Mouse (Mus musculus) megakaryocyte progenitor cell, adult 5-6 weeks (primary cell): ENCODE measurements around the gene Tyk2. TPM values are rescaled to one million over a fixed set of nuclear protein-coding genes. Genes with fewer than 3 reads are reported as not detected.
A peak's percentile ranks its signal among the peaks of the same experiment; 100 is the strongest.

ENCODE experiments used
- ATAC-seq: replicated peaks from 2 replicates; pipeline ENCODE4 v1.8.0; 2016; ENCODE audit warnings: mild to moderate bottlenecking, moderate TSS enrichment, inconsistent platforms; ENCODE audit not compliant: poor library complexity
- total RNA-seq, 2 experiments: library from RNA; stranded (forward) in 1 of 2; stranded (reverse) in 1 of 2; fragments of 157-497, 149-512 nt in 1 of 2; fragments of 200-1000 nt in 1 of 2; gene quantifications; 2 replicates each; pipeline versions ENCODE4 v1.2.3 to v1.2.4; 2015 to 2017

The Tyk2 gene
- total RNA-seq (2015) = 12.0 and 12.5 TPM in 2 replicates
- 16.7 and 17.9 TPM in 2 replicates for total RNA-seq (2017)

GRCm38 (mm10) chr9:21131059-21131956 is at the start of gene Tyk2:
Gene Tyk2, minus strand, starts transcription at chr9:21131243.
- peak; percentile 87 for ATAC-seq

DNA sequence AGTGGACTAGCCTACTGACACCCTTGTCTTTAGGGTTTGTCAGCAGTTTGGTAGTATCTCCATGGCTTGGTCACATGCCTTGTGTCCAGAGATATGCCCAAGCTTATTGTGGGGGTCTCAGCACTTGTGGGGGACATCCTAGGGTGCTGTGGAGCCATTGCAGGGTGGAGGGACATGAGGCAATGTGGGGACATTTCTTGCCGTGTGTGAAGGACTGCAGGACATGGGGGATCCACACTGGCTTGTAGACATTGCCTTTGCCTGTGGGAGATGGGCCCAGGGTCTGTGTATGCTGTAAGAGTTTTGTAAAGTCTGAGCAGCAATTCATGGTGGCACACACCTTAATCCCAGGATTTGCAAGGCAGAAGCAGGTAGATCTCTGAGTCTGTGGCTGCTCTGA is 49.8 kb upstream of the Tyk2 start:
- no peak for ATAC-seq

DNA sequence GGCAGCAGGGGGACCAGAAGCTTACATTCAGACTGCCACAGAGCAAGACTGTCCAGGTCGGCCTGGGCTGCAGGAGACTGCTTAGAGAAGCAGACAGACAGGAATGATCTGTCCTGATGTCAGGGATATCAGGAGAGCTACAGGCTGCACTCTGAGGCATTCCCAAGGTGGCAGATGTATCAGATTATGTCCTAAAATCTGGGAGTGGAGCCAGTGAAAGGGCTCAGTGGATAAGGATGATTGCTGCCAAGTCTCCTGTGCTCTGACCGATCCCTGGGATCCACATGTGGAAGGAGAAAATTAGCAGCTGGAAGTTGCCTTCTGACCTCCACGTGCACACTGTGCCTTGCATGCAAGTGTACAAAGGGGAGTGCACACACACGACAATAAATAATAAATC is 49.4 kb upstream of the Tyk2 start:
- ATAC-seq = no peak

GRCm38 (mm10) chr9:21172364-21172763 is 41.3 kb upstream of the Tyk2 start:
- ATAC-seq = no peak

DNA sequence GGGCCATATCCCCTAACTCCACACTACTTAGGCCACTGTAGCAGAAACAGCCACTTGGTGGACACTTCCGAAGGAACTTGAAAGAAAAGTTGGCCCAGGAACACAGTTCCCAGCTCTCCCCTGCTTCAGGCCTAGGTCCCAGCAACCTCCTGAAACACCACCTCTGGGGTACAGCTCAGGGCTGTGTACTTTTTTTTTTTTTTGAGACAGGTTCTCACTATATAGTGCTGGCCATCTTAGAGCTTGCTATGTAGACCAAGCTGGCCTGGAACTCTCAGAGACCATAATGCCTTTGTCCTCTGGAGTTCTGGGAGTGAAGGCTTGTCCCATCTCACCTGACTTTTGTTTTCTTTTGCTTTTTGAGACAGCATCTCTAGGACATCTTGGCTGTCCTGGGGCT is 38.1 kb upstream of the Tyk2 start:
- ATAC-seq = no peak

DNA sequence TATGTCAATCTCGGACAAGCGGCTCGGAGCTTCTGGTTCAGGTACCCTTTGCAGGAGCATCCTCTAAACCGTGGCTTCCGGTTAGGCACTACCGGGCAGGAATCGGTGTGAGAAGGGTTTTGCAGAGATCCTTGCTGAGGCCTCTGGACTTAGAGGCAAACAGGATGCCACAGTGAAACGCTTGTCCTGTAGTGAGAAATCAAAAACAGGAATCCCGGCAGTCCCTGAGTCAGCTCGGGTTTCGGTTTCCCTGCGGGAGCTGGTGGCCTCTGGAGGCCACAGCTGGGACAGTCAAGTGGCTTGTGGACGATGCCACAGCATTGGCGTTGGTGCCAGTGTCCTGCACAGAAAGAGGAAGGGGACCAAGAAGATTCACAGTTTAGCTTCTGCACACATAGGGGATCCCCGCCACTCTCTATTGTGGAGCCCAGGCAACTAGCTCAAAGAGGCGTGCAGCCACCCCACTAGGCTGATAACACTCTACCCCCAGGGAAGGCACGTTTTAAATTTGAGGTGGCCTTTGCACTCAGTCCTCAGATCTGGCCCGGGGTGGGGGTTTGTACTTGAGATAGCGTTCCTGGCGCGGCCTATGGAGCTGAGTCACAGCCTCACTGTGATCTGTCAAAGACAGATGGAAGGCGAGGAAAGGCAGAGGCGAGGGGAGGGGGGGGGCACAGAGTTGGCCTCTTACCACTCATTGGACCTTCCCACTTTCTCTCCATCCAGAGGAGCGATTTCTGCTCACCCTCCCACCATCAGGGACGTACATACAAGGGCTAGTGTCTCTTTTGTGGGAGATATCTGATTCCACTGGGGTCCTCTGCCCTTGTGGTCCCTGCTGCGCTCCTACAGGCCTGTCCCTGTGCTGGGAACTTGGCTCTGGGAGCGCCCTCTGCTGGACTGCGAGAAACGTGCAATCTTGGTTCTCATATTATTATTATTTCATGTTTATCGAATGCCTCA is 37.4 kb upstream of the Tyk2 start:
- peak; percentile 53 for ATAC-seq

DNA sequence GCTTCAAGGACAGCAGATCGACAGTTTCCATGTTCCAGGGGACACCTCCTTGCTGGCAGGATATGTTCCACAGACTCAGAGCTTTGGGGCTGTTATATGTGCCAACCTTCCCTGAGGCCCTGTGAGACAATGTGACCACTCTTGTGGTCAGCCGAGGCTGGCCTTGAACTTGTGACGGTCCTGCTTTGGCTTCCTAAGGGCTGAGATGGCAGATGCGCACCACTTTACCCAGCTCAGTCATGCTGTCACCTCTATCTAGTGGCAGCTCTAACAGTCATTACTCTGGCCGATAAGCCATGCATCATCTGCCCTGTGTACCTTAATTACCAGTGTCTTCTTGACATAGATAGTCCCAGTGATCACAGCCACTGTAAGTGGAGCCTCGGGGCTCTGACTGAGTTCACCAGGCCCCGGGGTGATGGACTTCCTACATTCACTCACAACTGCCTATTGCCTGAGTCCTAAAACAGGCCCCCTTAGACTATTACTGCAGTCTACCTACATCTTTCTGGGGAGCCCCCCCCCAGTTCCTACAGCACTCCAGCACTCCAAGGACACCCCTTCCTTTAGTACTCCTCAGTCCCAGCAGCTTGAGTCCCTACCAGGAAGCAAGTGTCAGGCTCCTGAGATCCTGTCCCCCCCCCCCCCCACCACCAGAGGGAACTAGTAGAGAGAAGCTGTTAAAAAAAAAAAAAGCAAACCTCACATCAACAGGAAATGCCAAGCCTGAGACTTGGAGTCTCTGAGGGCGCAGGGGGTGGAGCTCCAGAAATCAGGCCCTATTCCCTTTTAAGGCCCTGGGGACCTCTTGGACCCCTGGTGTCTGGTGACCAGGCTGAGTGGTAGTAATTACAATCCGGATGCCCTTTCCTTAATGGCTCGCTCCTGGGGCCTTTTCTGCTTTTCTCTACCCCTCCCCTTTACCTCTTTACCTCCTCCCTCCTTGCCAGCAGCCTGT is 36.4 kb upstream of the Tyk2 start:
- peak; percentile 18 for ATAC-seq

DNA sequence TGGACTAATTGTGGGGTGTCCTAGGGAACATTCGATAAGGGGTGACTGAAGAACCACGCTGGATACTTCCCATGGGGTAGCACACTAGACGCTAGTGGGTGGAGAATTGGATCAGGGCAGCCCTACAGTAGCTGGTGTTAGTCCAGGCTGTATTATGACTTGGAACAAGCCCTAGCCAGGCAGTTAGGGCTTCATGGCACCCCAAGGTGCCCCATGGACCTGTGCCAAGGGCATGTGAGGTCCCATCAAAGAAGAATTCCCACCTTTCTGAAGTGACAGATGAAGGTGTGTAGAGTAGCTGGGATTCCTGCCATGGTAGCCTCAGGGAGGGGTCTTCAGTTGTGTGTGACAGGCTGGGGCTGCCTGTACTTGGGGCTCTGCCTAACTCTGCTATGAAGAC is 35.5 kb upstream of the Tyk2 start:
- ATAC-seq = no peak

DNA sequence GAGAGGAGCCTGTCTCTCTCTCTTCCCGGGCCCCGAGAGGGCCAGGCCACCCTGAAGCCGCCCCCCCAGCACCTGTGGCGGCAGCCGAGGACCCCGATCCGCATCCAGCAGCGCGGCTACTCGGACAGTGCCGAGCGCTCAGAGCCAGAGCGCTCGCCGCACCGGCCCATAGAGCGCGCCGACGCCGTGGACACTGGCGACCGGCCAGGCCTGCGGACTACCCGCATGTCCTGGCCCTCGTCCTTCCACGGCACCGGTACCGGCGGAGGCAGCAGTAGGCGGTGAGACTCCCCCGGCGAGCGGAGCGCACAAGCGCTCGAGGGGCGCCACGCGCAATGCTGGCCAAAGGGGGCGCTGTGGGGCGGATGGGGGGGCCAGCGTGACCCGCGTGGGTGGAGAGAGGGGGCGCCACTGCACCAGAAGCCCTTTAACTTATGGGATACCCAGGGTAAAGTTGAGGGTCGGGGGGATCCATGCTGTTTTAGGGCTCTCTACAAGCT is 35.0 kb upstream of the Tyk2 start:
- no peak for ATAC-seq

DNA sequence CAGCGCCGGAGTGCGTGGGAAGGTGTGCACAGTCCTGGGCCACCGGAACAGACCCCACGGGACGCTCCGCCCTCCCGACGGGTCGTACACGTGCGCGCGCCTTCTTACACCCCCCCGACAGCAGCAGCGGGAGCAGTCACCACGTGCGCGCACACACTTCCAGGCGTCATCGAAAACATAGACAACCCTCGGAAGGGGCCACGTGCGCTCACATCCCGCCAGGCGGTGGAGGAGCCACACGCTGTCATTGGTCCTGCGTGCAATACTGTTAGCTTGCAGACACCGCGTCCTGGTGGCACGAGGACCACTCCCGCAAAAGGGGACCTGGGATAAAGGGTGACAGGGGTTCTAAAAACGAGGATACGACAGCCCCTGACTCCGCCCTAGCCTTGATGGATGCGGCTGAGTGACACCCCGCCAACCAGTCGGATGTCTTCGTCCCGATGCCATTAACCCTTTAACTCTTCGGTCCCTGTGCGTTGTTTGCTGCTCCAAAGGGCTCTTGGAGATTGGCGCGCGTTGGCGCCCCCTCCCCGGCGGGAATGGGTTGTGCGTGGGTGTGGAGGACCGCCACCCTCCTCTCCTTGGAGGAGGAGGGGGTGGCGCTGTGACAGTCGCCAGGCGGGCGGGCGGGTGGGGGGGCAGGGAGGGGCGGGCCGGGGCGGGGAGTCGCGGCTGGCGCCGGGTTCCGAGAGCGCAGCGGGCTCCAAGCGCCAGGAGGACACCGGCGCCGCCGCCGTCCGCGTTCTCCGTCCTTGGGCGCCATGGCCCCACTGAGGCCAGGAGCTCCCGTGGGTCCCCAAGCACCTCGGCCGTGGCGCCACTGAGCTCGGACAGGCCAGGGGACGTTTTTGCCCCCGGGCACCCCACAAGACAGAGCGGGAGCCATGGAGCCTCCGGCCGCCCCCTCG is 34.3 kb upstream of the Tyk2 start, which contains the start of gene Pde4a:
TSS of gene Pde4a (plus strand) at position 674 of the 911 bp plus-strand sequence.
- ATAC-seq = peak; percentile 2; the same call in 1 of the 2 replicates

GRCm38 (mm10) chr9:21164072-21164471 is 33.0 kb upstream of the Tyk2 start:
- ATAC-seq = no peak

- no peak for ATAC-seq
Measured at GRCm38 (mm10) chr9:21163086-21164050, 32.3 kb upstream of the Tyk2 start.

DNA sequence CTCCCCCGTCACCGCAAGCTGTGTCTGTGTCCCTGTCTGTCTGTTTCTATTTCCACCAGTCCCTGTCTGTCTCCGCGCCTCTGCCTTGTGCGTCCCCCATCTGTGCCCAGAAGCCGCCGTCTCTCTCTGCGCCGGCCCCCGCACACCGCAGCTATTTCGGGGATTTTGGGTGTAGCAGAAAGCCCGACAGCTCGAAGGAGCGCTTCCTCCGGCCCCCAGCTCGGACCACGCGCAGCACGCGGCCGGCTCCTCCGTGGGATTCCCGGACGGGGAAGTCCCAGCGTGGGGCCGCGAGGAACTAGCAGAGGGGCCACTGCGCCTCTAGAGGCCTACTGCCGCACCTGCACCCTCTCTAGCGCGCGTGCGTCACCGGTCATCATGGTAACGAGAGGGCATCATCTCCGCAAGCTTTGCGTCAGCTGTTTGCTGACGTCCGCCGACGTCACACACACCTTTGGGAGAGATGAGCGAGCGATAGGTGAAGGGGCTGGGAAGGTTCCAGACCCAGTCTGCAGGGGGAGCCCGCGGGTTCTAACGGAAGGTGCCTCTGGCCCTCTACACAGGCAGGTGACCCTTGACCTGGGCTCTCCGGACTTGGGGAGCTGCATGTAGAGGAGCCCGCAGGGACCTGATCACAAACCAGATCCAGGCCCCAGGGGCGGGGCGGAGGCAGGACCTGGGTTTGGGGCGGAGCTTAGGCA is 30.3 kb upstream of the Tyk2 start:
- peak; percentile 81 for ATAC-seq

GRCm38 (mm10) chr9:21154787-21155186 is 23.7 kb upstream of the Tyk2 start:
- ATAC-seq = no peak

GRCm38 (mm10) chr9:21153833-21154232 is 22.8 kb upstream of the Tyk2 start:
- no peak for ATAC-seq

- ATAC-seq = no peak
Measured at GRCm38 (mm10) chr9:21153331-21153730, 22.3 kb upstream of the Tyk2 start.

DNA sequence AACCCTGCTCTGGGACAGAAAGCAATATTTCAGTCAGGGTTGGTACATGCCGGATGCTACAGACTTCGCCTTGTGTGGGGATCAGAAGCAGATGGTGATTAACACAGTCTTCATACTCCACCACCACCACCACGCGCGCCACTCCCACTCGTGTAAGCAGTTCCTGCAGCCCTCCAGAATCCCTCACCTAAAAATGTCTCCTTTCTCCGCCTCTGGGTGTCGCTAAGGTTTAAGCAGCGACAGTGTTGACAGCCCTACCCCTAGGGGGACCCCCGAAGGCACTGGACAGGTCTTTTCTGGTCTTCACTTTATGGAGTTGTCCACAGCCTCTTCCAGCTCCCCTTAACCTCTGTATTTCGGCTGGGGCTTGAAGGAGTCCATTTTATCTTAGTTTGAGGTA is 21.7 kb upstream of the Tyk2 start:
- peak; percentile 67 for ATAC-seq
